Mouse (Mus musculus) MEL (cell line): ENCODE measurements around the gene Mier3. TPM values are rescaled to one million over a fixed set of nuclear protein-coding genes. Genes with fewer than 3 reads are reported as not detected.

Source experiments
- DNase-seq: peaks from one replicate; pipeline ENCODE4 v3.0.0; 2011; ENCODE audit warnings: low read depth, low spot score
- H3K27ac ChIP-seq: 2 replicates; pipeline ENCODE4 v1.5.1; 2012; ENCODE audit warnings: low read depth, mild to moderate bottlenecking, control low read depth, low read length, moderate library complexity; ENCODE audit not compliant: control insufficient read depth
- H3K27me3 ChIP-seq, 2 experiments: fragments of 150-350 bp in 1 of 2; sonication (generic) in 1 of 2; 2 replicates each; pipeline ENCODE4 v1.6.1; 2012; ENCODE audit warnings: low read length in 2 of 2, mild to moderate bottlenecking in 2 of 2, improper control_type of control experiment in 1 of 2, moderate library complexity in 1 of 2; ENCODE audit not compliant: insufficient read depth in 2 of 2, control insufficient read depth in 1 of 2
- H3K36me3 ChIP-seq, 2 experiments: 2 replicates each; pipeline ENCODE4 v1.6.1; 2012 to 2014; ENCODE audit warnings: low read length in 2 of 2, improper control_type of control experiment in 1 of 2, inconsistent platforms in 1 of 2, mild to moderate bottlenecking in 1 of 2; ENCODE audit not compliant: insufficient read depth in 2 of 2, control insufficient read depth in 1 of 2
- H3K4me1 ChIP-seq, 2 experiments: fragments of 150-350 bp in 1 of 2; sonication (generic) in 1 of 2; 2 replicates each; pipeline ENCODE4 v1.6.1; 2012; ENCODE audit warnings: low read length in 2 of 2, improper control_type of control experiment in 1 of 2, mild to moderate bottlenecking in 1 of 2; ENCODE audit not compliant: insufficient read depth in 2 of 2, control insufficient read depth in 1 of 2
- H3K4me3 ChIP-seq, 2 experiments: fragments of 150-350 bp in 1 of 2; sonication (generic) in 1 of 2; 2 replicates each; pipeline ENCODE4 v1.5.1; 2012; ENCODE audit warnings: low read depth in 2 of 2, low read length in 2 of 2, mild to moderate bottlenecking in 2 of 2, moderate library complexity in 2 of 2, control low read depth in 1 of 2, improper control_type of control experiment in 1 of 2; ENCODE audit not compliant: control insufficient read depth in 1 of 2, insufficient read depth in 1 of 2
- H3K79me2 ChIP-seq: 2 replicates; pipeline ENCODE4 v1.6.1; 2012; ENCODE audit warnings: mild to moderate bottlenecking, low read length, moderate library complexity; ENCODE audit not compliant: control insufficient read depth, poor library complexity, insufficient read depth
- H3K9ac ChIP-seq: 2 replicates; pipeline ENCODE4 v1.6.1; 2012; ENCODE audit warnings: low read depth, mild to moderate bottlenecking, control low read depth, low read length, moderate library complexity; ENCODE audit not compliant: control insufficient read depth, poor library complexity, severe bottlenecking
- H3K9me3 ChIP-seq: fragments of 150-350 bp; sonication (generic); replicated peaks from 2 replicates; pipeline ENCODE4 v1.6.1; 2012; ENCODE audit warnings: mild to moderate bottlenecking, low read length, improper control_type of control experiment, moderate library complexity; ENCODE audit not compliant: insufficient read depth
- BHLHE40 ChIP-seq: IDR thresholded peaks from 2 replicates; pipeline ENCODE4 v1.6.1; 2012; ENCODE audit warnings: low read depth, mild to moderate bottlenecking, inconsistent platforms, low read length, improper control_type of control experiment, borderline replicate concordance
- CHD1 ChIP-seq: IDR thresholded peaks from 2 replicates; pipeline ENCODE4 v1.6.1; 2012; ENCODE audit warnings: low read depth, mild to moderate bottlenecking, inconsistent platforms, low read length, improper control_type of control experiment
- E2F4 ChIP-seq: IDR thresholded peaks from 2 replicates; pipeline ENCODE4 v1.6.1; 2011; ENCODE audit warnings: low read depth, low read length, improper control_type of control experiment, borderline replicate concordance
- GATA1 ChIP-seq: IDR thresholded peaks from 2 replicates; pipeline ENCODE4 v1.6.1; 2011; ENCODE audit warnings: low read depth, low read length, improper control_type of control experiment
- MAX ChIP-seq: IDR thresholded peaks from 2 replicates; pipeline ENCODE4 v1.6.1; 2011; ENCODE audit warnings: low read length, improper control_type of control experiment
- MAZ ChIP-seq: IDR thresholded peaks from 2 replicates; pipeline ENCODE4 v1.6.1; 2012; ENCODE audit warnings: low read depth, mild to moderate bottlenecking, inconsistent platforms, low read length, improper control_type of control experiment
- MYB ChIP-seq: IDR thresholded peaks from 2 replicates; pipeline ENCODE4 v1.6.1; 2011; ENCODE audit warnings: mild to moderate bottlenecking, low read depth, low read length, improper control_type of control experiment
- POLR2A ChIP-seq, 2 experiments: IDR thresholded peaks; 2 replicates each; pipeline ENCODE4 v1.6.1; 2011 to 2012; ENCODE audit warnings: low read length in 2 of 2, mild to moderate bottlenecking in 2 of 2, control low read depth in 1 of 2, improper control_type of control experiment in 1 of 2, low read depth in 1 of 2, moderate library complexity in 1 of 2; ENCODE audit not compliant: control insufficient read depth in 1 of 2, insufficient read depth in 1 of 2, poor library complexity in 1 of 2
- POLR2AphosphoS2 ChIP-seq: IDR thresholded peaks from 2 replicates; pipeline ENCODE4 v1.6.1; 2011; ENCODE audit warnings: low read length, improper control_type of control experiment
- RAD21 ChIP-seq: IDR thresholded peaks from 2 replicates; pipeline ENCODE4 v1.6.1; 2011; ENCODE audit warnings: mild to moderate bottlenecking, low read depth, low read length, improper control_type of control experiment
- SMC3 ChIP-seq: IDR thresholded peaks from 2 replicates; pipeline ENCODE4 v1.6.1; 2011; ENCODE audit warnings: low read depth, low read length, improper control_type of control experiment
- TBP ChIP-seq: IDR thresholded peaks from 2 replicates; pipeline ENCODE4 v1.8.0; 2011; ENCODE audit warnings: low read depth, low read length, improper control_type of control experiment
- USF1 ChIP-seq: IDR thresholded peaks from 2 replicates; pipeline ENCODE4 v1.6.1; 2014; ENCODE audit warnings: low read depth, mild to moderate bottlenecking, inconsistent platforms, low read length, improper control_type of control experiment, moderate library complexity
- USF2 ChIP-seq, 2 experiments: IDR thresholded peaks; 2 replicates each; pipeline ENCODE4 v1.6.1; 2011 to 2012; ENCODE audit warnings: improper control_type of control experiment in 2 of 2, low read length in 2 of 2, borderline replicate concordance in 1 of 2, inconsistent platforms in 1 of 2, low read depth in 1 of 2, mild to moderate bottlenecking in 1 of 2; ENCODE audit not compliant: insufficient read depth in 1 of 2
- polyA plus RNA-seq, 2 experiments: library from polyadenylated mRNA; stranded (reverse) in 1 of 2; unstranded in 1 of 2; fragments of >175 nt in 1 of 2; fragments of >200 nt in 1 of 2; gene quantifications; 2 replicates each; pipeline versions ENCODE4 v1.2.1 to v1.2.4; 2012; ENCODE audit warnings: low replicate concordance in 2 of 2, low read depth in 1 of 2; ENCODE audit not compliant: insufficient read length in 2 of 2, insufficient read depth in 1 of 2, missing spikeins in 1 of 2
- total RNA-seq: library from RNA; depleted of rRNA; stranded (reverse); fragments of 300-350 nt; gene quantifications from 2 replicates; pipeline ENCODE4 v1.2.3, GENCODE M21; 2012; rRNA removed

The Mier3 gene
- total and polyA plus RNA-seq, 3 experiments: 12.6 to 15.8 TPM; not detected in 1

DNA sequence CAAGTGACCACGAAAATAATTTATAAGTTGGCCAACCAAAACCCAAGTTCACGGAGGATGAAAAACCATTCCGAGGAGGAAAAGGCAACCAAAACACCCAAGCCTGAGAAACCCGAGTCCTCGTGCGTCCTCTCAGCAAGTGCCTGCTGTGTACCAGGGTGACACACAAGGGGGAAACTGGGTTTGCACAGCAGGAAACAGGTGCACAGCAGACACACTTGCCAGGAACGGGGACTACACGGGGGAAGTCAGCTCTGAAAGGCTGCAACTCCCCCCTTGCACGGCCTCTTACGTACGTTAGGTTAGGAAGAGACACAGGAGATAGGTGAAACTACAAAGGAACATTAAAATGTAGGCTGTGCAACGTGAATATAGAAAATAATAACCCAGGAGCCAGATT lies 81.7 kb downstream of the Mier3 start:
- Histone ChIP-seq H3K36me3 (no peaks in the 10 kb centered on the region; a peak in 1 of 4 replicates), H3K9me3 (no peaks in the 10 kb centered on the region), H3K27ac (no peak overlapping the region), H3K9ac (no peak overlapping the region), H3K27me3 (no peaks in the 10 kb centered on the region), H3K4me3 (no peak overlapping the region), H3K79me2 (no peaks in the 10 kb centered on the region), H3K4me1 (no peaks in the 10 kb centered on the region)
- TF ChIP-seq MYB (no peak), USF1 (no peak), TBP (no peak), GATA1 (no peak), BHLHE40 (no peak), CHD1 (no peak), RAD21 (no peak), MAZ (no peak), POLR2AphosphoS2 (no peak), MAX (no peak), USF2 (IDR thresholded peaks at IDR 0.05; ENCODE audit: borderline replicate concordance in 1 of 2, insufficient read depth in 1 of 2, low read depth in 1 of 2, low read length in 2 of 2) (no peak), POLR2A (IDR thresholded peaks at IDR 0.05; ENCODE audit: control insufficient read depth in 1 of 2, insufficient read depth in 1 of 2, low read depth in 1 of 2, low read length in 2 of 2, poor library complexity in 1 of 2) (no peak), SMC3 (no peak), E2F4 (no peak)
- no peak for DNase-seq

Other genes with a start within 250 kb of the Mier3 start
- gene Gpbp1, start 190.9 kb upstream of the Mier3 start, total RNA-seq: 58.2 and 60.9 TPM in 2 replicates
- 100 to 1,000 TPM in 1 of 2 experiments, 10 to 100 TPM in 1; 76.3 to 648 TPM for gene Gpbp1, start 190.9 kb upstream of the Mier3 start, polyA plus RNA-seq
- gene Gm49496, start 131.0 kb upstream of the Mier3 start, total RNA-seq: 0.13 TPM in 1 of 2 replicates, not detected in the other
- under 1 TPM in 1 of 2 experiments, not detected in 1; 0.26 TPM for gene Gm49496, start 131.0 kb upstream of the Mier3 start, polyA plus RNA-seq
- gene Gm10198, start 88.2 kb upstream of the Mier3 start, total RNA-seq: not detected in 2 replicates
- not detected for gene Gm10198, start 88.2 kb upstream of the Mier3 start, polyA plus RNA-seq
- gene Map3k1, start 128.0 kb downstream of the Mier3 start, total RNA-seq: 4.3 and 7.3 TPM in 2 replicates
- 10 to 100 TPM in 1 of 2 experiments, 1 to 10 TPM in 1; 4.4 to 20.7 TPM for gene Map3k1, start 128.0 kb downstream of the Mier3 start, polyA plus RNA-seq